Mouse (Mus musculus) CH12.LX (cell line): ENCODE results near the gene Lrch1.
A peak's percentile ranks its signal among the peaks of the same experiment; 100 is the strongest.

Experiments used
- CTCF ChIP-seq, 2 experiments: IDR thresholded peaks in 1 of 2; conservative IDR thresholded peaks in 1 of 2; 2 replicates each; pipeline ENCODE4 v1.5.1; 2011 to 2012; ENCODE audit warnings: low read depth in 2 of 2, low read length in 2 of 2, improper control_type of control experiment in 1 of 2, inconsistent platforms in 1 of 2, mild to moderate bottlenecking in 1 of 2, moderate library complexity in 1 of 2
- E2F4 ChIP-seq: IDR thresholded peaks from 2 replicates; pipeline ENCODE4 v1.6.1; 2011; ENCODE audit warnings: low read depth, low read length, improper control_type of control experiment; ENCODE audit not compliant: insufficient replicate concordance
- EP300 ChIP-seq: IDR thresholded peaks from 2 replicates; pipeline ENCODE4 v1.6.1; 2011; ENCODE audit warnings: low read length, improper control_type of control experiment
- MAX ChIP-seq: IDR thresholded peaks from 2 replicates; pipeline ENCODE4 v1.6.1; 2011; ENCODE audit warnings: low read length, improper control_type of control experiment
- RCOR1 ChIP-seq: conservative IDR thresholded peaks from 2 replicates; pipeline ENCODE4 v1.6.1; 2012; ENCODE audit warnings: low read depth, mild to moderate bottlenecking, inconsistent platforms, low read length, improper control_type of control experiment
- ZKSCAN1 ChIP-seq: IDR thresholded peaks from 2 replicates; pipeline ENCODE4 v1.6.1; 2012; ENCODE audit warnings: low read depth, inconsistent platforms, low read length, improper control_type of control experiment, borderline replicate concordance

DNA sequence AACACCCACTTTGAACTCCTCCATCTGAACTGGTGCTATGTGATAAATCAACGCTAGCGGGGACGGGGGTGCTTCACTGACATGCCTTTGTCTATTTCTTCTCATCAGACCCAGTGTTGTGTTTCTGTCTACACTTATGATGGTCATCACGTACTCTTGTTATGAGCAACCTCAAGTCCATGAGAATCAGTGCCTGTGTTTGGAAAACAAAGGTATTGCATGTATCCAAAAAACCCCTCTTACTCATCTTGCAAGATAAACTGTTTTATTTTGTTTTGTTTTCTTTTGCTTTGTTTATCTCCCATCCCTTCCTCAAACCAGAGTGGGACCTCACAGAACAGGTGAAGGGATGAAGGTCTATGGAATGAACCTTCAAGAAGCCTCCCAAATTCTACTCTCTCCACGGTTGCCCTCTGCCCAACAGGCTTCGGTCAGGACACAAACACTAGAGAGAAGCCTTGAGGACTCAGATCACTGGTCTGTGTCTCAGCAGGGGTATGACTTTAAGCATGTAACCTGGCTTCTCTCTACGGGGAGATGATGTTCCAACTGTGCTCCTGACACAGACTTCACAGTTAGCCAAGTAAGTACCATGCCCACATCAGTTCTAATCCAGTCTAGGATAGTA is 3.4 kb downstream of the Lrch1 start:
- no peak for TF ChIP-seq CTCF (conservative IDR thresholded peaks at IDR 0.05 in 1 of 2, IDR thresholded peaks at IDR 0.05 in 1 of 2; ENCODE audit: low read depth in 2 of 2, low read length in 2 of 2)
- TF ChIP-seq RCOR1 = no peak
- TF ChIP-seq EP300 = peak; percentile 43; the same call in 1 of the 2 replicates
- TF ChIP-seq ZKSCAN1 = no peak
- TF ChIP-seq MAX = no peak
- TF ChIP-seq E2F4 = no peak
